ENCODE assay signal across 8 mouse cellular contexts in genomic region chr8:119840905-119841411, GRCm38 (mm10). TPM values are rescaled to one million over a fixed set of nuclear protein-coding genes. Genes with fewer than 3 reads are reported as not detected.
DNase-seq lines count a peak whose midpoint lies in the region; ATAC-seq and TF ChIP-seq lines count a peak whose summit lies in the region.

No protein-coding gene starts in this region.

- H3K9ac ChIP-seq in embryonic facial prominence, embryonic 13.5 days: peak overlapping the region; percentile 84
- H3K9ac ChIP-seq in midbrain, embryonic 12.5 days (replicated peaks): peak overlapping the region; percentile 37; the same call in 1 of the 2 replicates

- no peaks in the 10 kb centered on the region for H3K36me3 ChIP-seq in testis, adult 2 months (ENCODE audit: control insufficient read depth, insufficient read depth, low read length)
- H3K36me3 ChIP-seq in embryonic facial prominence, embryonic 13.5 days: no peaks in the 10 kb centered on the region
- H3K36me3 ChIP-seq in midbrain, embryonic 12.5 days: no peaks in the 10 kb centered on the region

- no peak overlapping the region for H3K27ac ChIP-seq in testis, adult 2 months (ENCODE audit: control insufficient read depth, insufficient read depth, low read depth, low read length)
- H3K27ac ChIP-seq in embryonic facial prominence, embryonic 13.5 days: peak overlapping the region; percentile 81
- peak overlapping the region; percentile 60 for H3K27ac ChIP-seq in midbrain, embryonic 12.5 days (replicated peaks)

- H3K4me1 ChIP-seq in testis, adult 2 months (ENCODE audit: control insufficient read depth, insufficient read depth, low read length): peaks cover 21% of the 10 kb centered on the region
- peaks cover 38% of the 10 kb centered on the region for H3K4me1 ChIP-seq in embryonic facial prominence, embryonic 13.5 days
- H3K4me1 ChIP-seq in midbrain, embryonic 12.5 days: peaks cover 47% of the 10 kb centered on the region

- WGBS in embryonic facial prominence, embryonic 13.5 days: 17% methylated on average over 8 of the region's 8 CpGs
- 5% methylated on average over 8 of the region's 8 CpGs for WGBS in midbrain, embryonic 12.5 days

- DNase-seq in testis, postnatal 14 days (ENCODE audit: low spot score): no peak
- DNase-seq in kidney, adult 8-10 months: peak; percentile 83 to 85
- no peak for DNase-seq in right cerebral cortex, postnatal 25 days
- DNase-seq in adrenal gland, adult (ENCODE audit: inconsistent age in 2 of 2, low spot score in 1 of 2): no peak
- no peak for DNase-seq in adrenal gland, adult 8-10 months

- peak overlapping the region; percentile 98 for H3K4me3 ChIP-seq in testis, adult 2 months (ENCODE audit: control insufficient read depth, low read depth, low read length)
- H3K4me3 ChIP-seq in embryonic facial prominence, embryonic 13.5 days: peak overlapping the region; percentile 69
- peak overlapping the region; percentile 70 for H3K4me3 ChIP-seq in midbrain, embryonic 12.5 days

- TF ChIP-seq CTCF in testis, adult 2 months (IDR thresholded peaks at IDR 0.05; ENCODE audit: control insufficient read depth, insufficient read depth, insufficient replicate concordance, low read depth, low read length): no peak

- H3K4me2 ChIP-seq in embryonic facial prominence, embryonic 13.5 days: peak overlapping the region; percentile 91
- peak overlapping the region; percentile 85 for H3K4me2 ChIP-seq in midbrain, embryonic 12.5 days (replicated peaks)

- no peaks in the 10 kb centered on the region for H3K27me3 ChIP-seq in testis, adult 2 months (ENCODE audit: control insufficient read depth, insufficient read depth, low read length)
- peaks cover 4% of the 10 kb centered on the region; the same call in 1 of the 2 replicates for H3K27me3 ChIP-seq in embryonic facial prominence, embryonic 13.5 days
- H3K27me3 ChIP-seq in midbrain, embryonic 12.5 days: peaks cover 10% of the 10 kb centered on the region; the same call in 1 of the 2 replicates

- no peaks in the 10 kb centered on the region for H3K9me3 ChIP-seq in embryonic facial prominence, embryonic 13.5 days
- no peaks in the 10 kb centered on the region for H3K9me3 ChIP-seq in midbrain, embryonic 12.5 days

- ATAC-seq in embryonic facial prominence, embryonic 13.5 days (ENCODE audit: insufficient number of reproducible peaks, insufficient read depth, low FRiP score, low TSS enrichment, low read depth): no peak
- peak; percentile 52; the same call in 1 of the 2 replicates for ATAC-seq in midbrain, embryonic 12.5 days (ENCODE audit: low FRiP score, low read depth)

- TF ChIP-seq POLR2A in testis, adult 2 months (IDR thresholded peaks at IDR 0.05; ENCODE audit: control insufficient read depth, low read depth, low read length): no peak

RNA-seq across cellular contexts. Expression of gene Cotl1, which starts 0.6 kb away (rescaled TPM):
- 20.0 and 25.4 TPM in 2 replicates for polyA plus RNA-seq in testis, adult 2 months (2012; rRNA removed)
- 71.3 and 90.2 TPM in 2 replicates for polyA plus RNA-seq in embryonic facial prominence, embryonic 13.5 days (2015; fragmentation: Nextera tagmentation; extraction: Ambion mirVana)
- 93.4 and 131 TPM in 2 replicates for polyA plus RNA-seq in midbrain, embryonic 12.5 days (2016; fragmentation: Nextera tagmentation; extraction: Ambion mirVana)
- 10 to 100 TPM; 38.1 to 64.0 (median 54.4) TPM for total RNA-seq in adrenal gland, adult 8-10 months (2022)

RNA-seq across cellular contexts. Expression of gene Klhl36, which starts 21.1 kb away (rescaled TPM):
- polyA plus RNA-seq in testis, adult 2 months (2012; rRNA removed): 16.3 and 16.9 TPM in 2 replicates
- 8.4 and 11.6 TPM in 2 replicates for polyA plus RNA-seq in embryonic facial prominence, embryonic 13.5 days (2015; fragmentation: Nextera tagmentation; extraction: Ambion mirVana)
- 13.1 and 14.7 TPM in 2 replicates for polyA plus RNA-seq in midbrain, embryonic 12.5 days (2016; fragmentation: Nextera tagmentation; extraction: Ambion mirVana)
- total RNA-seq in adrenal gland, adult 8-10 months (2022): 10 to 100 TPM in 3 of 4 experiments, 1 to 10 TPM in 1; 8.4 to 13.8 (median 11.8) TPM

Comparison
In these comparisons a context has a peak if more than half of its experiments do, and no peak if none do; other contexts are left out.
1. DNase-seq: peak in kidney, adult 8-10 months (2 of 2); none in testis, postnatal 14 days (single experiment), right cerebral cortex, postnatal 25 days (single experiment), adrenal gland, adult (0 of 2) and adrenal gland, adult 8-10 months (single experiment).
2. Peak in every context shown above with its lines, with median percentiles within 50 percentile points of each other: H3K4me3 ChIP-seq.